11 mouse cellular contexts compared by ENCODE assay signal in genomic region chr9:55538377-55538776, GRCm38 (mm10). TPM values are rescaled to one million over a fixed set of nuclear protein-coding genes. Genes with fewer than 3 reads are reported as not detected.
DNase-seq lines count a peak whose midpoint lies in the region; ATAC-seq lines count a peak whose summit lies in the region.
"Had no signal": no experiment of that assay in that cellular context is flagged by ENCODE, and none has a peak within 500 bp of the region (broad histone marks: within the 10 kb centered on the region; RNA-seq: fewer than 3 reads in every experiment).

TSS of gene Isl2 (plus strand) at chr9:55538672.

- peak; percentile 15 for DNase-seq in embryo, embryonic 10.5 days (ENCODE audit: low spot score)
- no peak for DNase-seq in embryo, embryonic 10 days (ENCODE audit: low spot score)
- peak; percentile 35 to 44 for DNase-seq in kidney, postnatal 25 days
- DNase-seq in kidney, adult 18-20 months: no peak
- DNase-seq in right cerebral cortex, adult 2 months (ENCODE audit: low spot score in 2 of 2): no peak
- no peak for DNase-seq in adrenal gland, adult 2 months
- DNase-seq: gastrocnemius, adult 2 months had no signal

- H3K9ac ChIP-seq in embryonic facial prominence, embryonic 12.5 days: no peak within 1 kb of the TSS
- peak within 1 kb of the TSS; percentile 17; the same call in 1 of the 2 replicates for H3K9ac ChIP-seq in neural tube, embryonic 12.5 days

- H3K9me3 ChIP-seq in embryonic facial prominence, embryonic 12.5 days: no peaks in the 10 kb centered on the region
- no peaks in the 10 kb centered on the region for H3K9me3 ChIP-seq in neural tube, embryonic 12.5 days

- H3K4me2 ChIP-seq in embryonic facial prominence, embryonic 12.5 days (replicated peaks): peak within 1 kb of the TSS; percentile 65
- H3K4me2 ChIP-seq in neural tube, embryonic 12.5 days (replicated peaks): peak within 1 kb of the TSS; percentile 35; the same call in 1 of the 2 replicates

- H3K4me3 ChIP-seq in embryonic facial prominence, embryonic 12.5 days: peak within 1 kb of the TSS; percentile 42
- H3K4me3 ChIP-seq in neural tube, embryonic 12.5 days: no peak within 1 kb of the TSS
- H3K4me3 ChIP-seq: gastrocnemius, adult 2 months had no signal

- ATAC-seq in embryonic facial prominence, embryonic 12.5 days (ENCODE audit: insufficient number of reproducible peaks, insufficient read depth, low FRiP score, low TSS enrichment): no peak
- no peak for ATAC-seq in neural tube, embryonic 12.5 days (ENCODE audit: low FRiP score, low read depth)

- peaks cover 55% of the 10 kb centered on the region for H3K27me3 ChIP-seq in embryonic facial prominence, embryonic 12.5 days
- peaks cover 69% of the 10 kb centered on the region for H3K27me3 ChIP-seq in neural tube, embryonic 12.5 days (replicated peaks)
- H3K27me3 ChIP-seq: CH12.LX had no signal

- WGBS in embryonic facial prominence, embryonic 12.5 days: 5% methylated on average over 4 of the region's 4 CpGs
- WGBS in neural tube, embryonic 12.5 days: 1% methylated on average over 4 of the region's 4 CpGs

- no peaks in the 10 kb centered on the region for H3K36me3 ChIP-seq in embryonic facial prominence, embryonic 12.5 days
- no peaks in the 10 kb centered on the region for H3K36me3 ChIP-seq in neural tube, embryonic 12.5 days

- peaks cover 16% of the 10 kb centered on the region; the same call in 1 of the 2 replicates for H3K4me1 ChIP-seq in embryonic facial prominence, embryonic 12.5 days
- H3K4me1 ChIP-seq in neural tube, embryonic 12.5 days: peaks cover 29% of the 10 kb centered on the region

- no peak within 1 kb of the TSS for H3K27ac ChIP-seq in embryonic facial prominence, embryonic 12.5 days
- H3K27ac ChIP-seq in neural tube, embryonic 12.5 days: no peak within 1 kb of the TSS
- H3K27ac ChIP-seq: gastrocnemius, adult 2 months had no signal

RNA-seq across cellular contexts. Expression of gene Isl2, which starts in this region (rescaled TPM):
- 20.8 and 27.8 TPM in 2 replicates for polyA plus RNA-seq in embryonic facial prominence, embryonic 12.5 days (2016; fragmentation: Nextera tagmentation; extraction: Ambion mirVana)
- polyA plus RNA-seq in neural tube, embryonic 12.5 days (2016; fragmentation: Nextera tagmentation; extraction: Ambion mirVana): 46.4 and 62.5 TPM in 2 replicates
- not detected for total RNA-seq in adrenal gland, adult 2 months (2021)
- polyA plus RNA-seq in adrenal gland, adult 2 months (2012; rRNA removed): not detected in 2 replicates
- total RNA-seq: gastrocnemius, adult 2 months; left cerebral cortex, postnatal 10 days had no signal

Comparison
In these comparisons a context has a peak if more than half of its experiments do, and no peak if none do; other contexts are left out.
1. RNA of gene Isl2 (polyA plus RNA-seq): 46.4 to 62.5 TPM in neural tube, embryonic 12.5 days and 20.8 to 27.8 TPM in embryonic facial prominence, embryonic 12.5 days; not detected in adrenal gland, adult 2 months; every median in the first group is over 10 times any median in the second.
2. DNase-seq: peak in embryo, embryonic 10.5 days (single experiment) and kidney, postnatal 25 days (2 of 2); none in embryo, embryonic 10 days (single experiment), kidney, adult 18-20 months (single experiment), right cerebral cortex, adult 2 months (0 of 2) and adrenal gland, adult 2 months (single experiment).